Mouse (Mus musculus) kidney, postnatal 4 days (tissue): ENCODE data around the gene Jazf1.

Source experiments
- DNase-seq, 2 experiments: peaks; one replicate each; pipeline ENCODE4 v3.0.0; 2021; ENCODE audit warnings: mixed read lengths in 2 of 2

The Jazf1 gene

DNA sequence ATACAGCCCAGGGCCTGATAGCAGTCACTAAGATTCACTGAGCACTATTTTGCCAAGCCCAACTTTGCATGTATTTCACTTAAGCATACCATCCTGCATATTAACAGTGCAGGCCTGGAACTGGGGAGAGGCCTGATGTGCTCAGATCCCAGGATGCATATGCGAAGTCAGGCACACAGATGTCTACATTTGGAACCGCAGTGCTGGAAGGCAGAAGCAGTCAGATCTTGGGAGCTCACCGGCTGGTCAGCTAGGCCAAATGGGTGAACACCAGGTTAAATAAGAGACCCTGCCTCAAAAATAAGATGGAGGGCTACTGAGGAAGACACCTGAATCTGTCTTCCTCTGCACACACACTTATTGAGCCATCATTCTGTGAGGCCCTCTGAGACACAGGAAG is 113.6 kb downstream of the Jazf1 start:
- no peak for DNase-seq

DNA sequence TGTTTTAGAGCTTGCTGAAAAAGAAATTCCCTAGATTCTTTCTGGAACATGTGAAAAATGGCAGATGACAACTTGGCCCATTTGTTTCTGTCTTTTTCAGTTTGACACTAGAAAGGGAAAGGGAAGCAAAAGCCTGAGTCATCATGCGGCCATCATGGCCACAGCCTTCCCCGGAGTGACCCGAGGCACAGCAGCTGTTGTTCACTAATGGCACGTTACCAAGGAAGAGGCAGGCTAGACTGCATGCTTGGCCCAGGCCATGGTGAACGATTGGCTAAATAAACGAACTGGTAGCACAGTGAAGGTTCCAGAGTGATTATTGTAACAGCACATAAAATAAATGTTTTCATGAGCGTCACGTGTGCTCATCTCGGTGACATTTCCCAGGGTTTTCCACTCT is 114.0 kb downstream of the Jazf1 start:
- DNase-seq = peak; percentile 51 to 61

DNA sequence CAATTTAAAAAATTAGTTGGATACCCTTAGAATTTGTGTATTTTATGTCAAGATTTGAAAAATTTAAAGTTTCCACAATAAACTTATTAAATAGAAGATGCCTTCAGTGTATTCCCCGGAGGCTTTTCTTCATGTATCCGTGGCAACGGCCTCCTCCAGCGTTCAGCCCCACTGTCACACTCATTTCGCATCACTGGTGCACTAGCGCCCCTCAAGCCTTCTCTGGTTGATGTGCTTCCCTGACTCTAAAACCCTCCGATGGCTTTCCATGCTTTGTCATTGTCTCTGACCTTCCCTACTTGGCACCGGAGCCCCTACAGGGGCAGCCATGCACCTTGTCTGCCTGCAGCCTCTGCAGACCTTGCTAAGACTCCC is 115.9 kb downstream of the Jazf1 start:
- DNase-seq = no peak

DNA sequence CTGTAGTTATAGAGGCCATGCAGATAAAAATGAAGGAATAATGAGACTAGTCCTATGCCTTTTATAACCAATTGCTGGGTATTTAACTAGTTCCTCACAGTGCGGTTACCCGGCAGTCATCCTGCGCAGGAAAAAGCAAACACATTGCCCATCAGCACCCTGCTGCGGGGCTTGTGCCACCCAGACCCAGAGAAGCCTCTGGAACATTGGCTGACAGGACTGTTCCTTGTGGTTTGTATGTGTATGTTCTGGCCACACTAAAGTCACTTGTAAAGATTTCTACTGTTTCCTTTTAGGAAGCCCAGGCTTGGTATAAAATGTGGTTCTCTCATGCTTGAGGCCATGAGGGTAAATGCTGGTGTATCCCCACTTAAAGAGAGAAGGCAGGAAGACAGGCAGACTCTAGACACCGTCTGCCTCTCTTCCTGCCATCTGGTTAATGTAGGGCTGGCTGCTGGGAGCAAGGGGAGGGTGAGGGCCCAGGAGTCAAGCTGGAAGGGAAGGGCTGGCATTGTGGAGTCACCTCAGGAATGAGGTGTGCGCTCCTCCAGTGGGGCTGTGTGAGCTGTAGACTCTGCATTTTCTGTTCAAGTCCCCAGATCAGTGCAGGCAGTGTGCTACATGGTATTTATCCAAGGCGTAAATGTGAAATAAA is 116.4 kb downstream of the Jazf1 start:
- no peak for DNase-seq

DNA sequence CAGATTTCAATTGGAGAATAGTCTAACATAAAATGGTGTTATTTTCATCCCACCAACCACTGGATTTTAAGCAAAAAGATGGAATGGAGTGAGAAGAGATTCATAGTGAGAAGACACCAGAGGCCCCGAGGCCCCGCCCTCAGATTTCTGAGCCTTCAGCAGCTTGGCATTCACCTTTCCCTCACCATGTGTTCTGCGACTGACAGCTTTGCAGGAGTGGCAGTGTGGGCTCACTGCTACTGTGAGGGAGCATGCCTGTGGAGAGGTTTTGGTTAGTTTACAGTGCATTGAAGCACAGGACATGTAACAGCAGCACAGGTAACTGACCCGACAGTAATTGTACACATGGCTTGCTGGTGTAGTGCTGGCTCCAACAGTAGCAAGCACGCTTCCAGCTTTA is 118.1 kb downstream of the Jazf1 start:
- DNase-seq = no peak

DNA sequence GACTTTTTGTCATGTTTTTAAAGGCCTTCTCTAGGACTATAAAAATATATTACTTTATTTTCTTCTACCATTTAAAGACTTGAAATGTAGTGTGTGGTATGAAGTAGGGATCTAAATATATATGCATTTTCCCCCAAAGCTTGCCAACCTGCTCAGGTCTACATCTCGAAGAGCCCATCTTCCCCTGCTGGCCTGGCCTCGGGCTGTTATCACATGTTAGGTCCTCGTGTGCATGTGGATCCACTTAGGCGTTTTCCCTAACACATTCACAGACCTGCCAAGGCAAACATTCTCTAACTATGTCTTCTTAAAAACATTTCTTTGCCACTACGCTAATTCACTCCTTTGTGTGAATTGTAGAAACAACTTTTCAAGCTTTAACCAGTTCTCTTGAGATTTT is 125.9 kb downstream of the Jazf1 start:
- DNase-seq = no peak

DNA sequence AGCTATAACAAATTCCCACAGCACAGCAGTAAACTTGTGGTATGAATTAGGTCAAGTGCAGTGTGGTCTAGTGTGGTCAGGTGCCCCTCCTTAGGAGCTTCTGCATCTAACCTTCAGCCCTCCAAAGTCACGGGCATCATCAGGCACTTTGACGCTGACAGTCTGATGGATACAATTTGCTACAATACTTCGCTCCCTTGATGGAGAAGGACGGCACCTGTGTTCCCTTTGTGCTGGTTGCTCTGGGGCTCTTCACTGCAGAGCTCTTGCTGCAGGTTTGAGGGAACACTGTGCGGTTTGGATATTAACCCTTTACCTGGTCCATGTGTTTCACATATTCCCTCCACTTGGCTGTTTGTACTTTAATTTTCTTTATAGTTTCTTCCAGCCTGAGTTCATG is 126.3 kb downstream of the Jazf1 start:
- DNase-seq = no peak

DNA sequence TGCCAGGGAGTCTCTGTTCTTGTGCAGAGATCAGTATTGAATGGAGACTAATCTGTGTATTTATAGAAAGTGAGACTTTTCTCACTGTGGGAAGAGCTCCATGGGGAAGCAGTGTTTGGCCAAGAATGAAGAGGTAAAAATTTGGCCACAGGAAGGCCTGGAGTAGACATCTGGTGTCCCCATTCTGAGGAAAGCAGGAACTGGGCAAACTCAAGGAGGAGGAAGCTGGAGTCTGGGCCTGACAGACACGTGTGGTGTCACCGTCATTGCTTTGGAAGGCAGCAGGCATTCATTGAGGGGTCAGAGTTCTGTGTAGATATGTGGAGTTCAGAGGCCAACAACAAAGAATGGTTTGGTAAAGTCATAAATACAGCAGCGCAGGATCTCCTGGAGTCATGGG is 130.5 kb downstream of the Jazf1 start:
- no peak for DNase-seq

DNA sequence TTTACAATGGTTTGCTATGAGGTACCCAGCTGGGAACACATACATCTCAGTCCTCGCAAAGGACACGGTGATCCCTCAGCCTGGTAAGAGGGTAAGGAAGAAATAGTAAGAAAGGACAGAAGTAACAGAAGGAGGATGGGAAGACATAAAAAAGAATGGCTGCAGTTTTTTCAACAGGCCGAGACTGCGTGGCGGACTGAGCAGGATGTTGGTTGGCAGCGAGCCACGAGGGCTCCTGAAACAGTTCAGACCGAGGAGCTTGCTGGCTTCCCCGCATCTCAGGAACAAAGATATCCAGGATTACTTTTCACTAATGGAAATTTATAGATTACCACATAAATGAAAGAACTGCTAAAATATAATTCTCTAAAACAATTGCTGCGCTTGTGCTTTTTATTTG is 131.4 kb downstream of the Jazf1 start:
- DNase-seq = peak; percentile 82 to 86

DNA sequence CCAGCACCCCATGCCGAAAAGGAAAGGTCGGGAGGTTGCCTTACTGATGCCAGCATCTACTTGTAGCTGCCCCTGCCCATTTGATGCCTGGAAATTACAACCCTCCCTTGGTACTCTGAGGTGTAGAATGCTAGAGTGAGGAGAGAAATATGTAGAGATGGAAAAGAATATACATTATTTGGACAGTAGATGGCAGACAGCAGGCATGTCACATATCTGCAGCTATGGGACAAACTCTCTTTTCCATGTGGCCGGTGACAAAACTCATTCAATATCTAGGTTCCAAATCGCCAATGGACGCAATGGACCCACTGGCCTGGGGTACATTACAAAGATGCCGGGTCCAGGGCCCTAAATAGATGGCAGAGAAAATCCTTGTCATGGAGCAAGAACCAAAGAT is 134.4 kb downstream of the Jazf1 start:
- DNase-seq = no peak

DNA sequence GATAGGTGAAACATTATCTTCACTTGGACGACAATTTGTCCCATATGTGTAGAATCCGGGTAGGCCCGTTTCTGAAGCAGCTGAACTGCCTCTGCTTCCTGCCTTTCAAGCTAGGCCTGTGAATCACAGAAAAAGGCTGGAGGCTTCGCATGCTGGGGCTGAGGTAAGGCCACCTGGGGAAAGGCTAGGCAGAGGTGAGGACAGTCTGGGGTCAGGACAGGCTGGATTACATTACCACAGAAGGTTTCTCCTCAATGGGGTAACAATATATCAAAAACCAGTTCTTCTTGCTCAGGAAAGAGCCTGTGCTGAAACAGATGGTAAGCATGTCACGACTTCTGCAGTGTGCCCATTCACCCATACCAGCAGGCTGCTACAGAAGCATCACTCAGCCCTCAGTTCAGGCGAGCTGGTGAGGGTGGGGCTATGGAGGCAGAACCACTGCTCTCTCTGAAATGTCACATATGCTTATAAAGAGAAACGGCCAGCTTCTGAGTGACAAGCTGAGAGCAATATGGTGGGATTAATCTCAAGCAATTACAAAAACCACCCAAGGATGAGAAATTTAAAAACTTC is 135.7 kb downstream of the Jazf1 start:
- DNase-seq = no peak

DNA sequence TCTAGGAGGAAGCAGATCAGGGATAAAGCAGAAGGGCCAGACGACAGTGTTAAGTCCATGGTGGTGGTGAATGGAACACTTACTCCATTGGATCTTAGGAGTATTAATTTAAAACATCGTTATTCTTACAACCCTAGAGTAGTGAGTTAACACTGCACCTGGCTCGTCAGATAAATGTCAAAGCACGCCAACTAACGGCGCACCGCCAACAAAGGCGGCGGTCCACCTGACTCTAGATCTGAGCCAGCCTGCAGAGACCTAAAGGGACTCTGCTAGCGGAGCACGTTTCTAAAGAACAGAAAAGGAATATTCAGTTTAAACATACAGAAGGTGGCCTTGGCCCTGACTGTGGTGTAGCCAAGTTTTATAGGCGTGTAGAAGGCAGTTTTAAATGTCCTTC is 139.1 kb downstream of the Jazf1 start:
- DNase-seq = no peak

DNA sequence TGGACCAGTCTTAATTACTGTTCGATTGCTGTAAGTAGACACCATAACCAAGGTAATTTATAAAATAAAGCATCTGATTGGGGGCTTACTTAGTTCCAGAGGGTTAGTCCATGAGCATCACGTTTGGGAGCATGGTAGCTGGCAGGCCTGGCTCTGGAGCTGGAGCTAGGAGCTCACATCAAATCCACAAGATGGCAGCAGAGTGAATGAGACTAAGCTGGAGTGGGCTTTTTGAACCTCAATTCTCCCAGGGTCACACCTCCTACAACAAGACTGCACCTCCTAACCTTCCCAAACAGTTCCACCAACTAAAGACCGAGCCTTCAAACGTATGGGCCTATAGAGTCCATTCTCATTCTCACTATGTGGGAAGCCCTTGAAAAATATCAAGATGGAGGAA is 141.5 kb downstream of the Jazf1 start:
- peak in 1 of 2 experiments; percentile 33 for DNase-seq

DNA sequence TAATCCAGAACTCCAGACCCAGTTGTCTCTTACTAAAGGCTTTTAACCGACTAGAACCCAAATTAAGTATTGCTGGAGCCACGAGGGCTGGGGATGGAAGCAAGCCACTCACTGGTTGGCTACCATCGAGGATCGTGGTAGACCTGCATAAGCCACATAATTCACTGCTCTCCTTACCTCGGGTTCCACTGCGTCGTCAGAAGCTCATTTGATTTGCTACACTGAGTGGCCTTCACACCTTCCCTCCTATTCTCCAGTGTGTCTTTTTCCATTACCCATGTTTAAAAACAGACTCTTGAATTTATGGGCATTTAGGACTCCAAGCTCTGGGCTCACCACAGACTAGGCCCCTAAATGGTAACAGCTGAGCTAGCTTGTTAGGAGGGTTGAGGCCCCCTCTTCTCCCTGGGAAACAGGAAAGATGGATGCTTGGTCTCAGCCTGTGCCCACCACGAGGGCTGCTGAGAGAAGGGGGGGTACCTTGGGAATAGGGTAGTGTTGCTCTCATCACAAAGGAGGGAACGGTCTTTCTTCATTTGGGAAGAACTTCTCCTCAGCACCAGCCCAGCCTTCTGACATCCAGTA is 142.9 kb downstream of the Jazf1 start:
- no peak for DNase-seq

DNA sequence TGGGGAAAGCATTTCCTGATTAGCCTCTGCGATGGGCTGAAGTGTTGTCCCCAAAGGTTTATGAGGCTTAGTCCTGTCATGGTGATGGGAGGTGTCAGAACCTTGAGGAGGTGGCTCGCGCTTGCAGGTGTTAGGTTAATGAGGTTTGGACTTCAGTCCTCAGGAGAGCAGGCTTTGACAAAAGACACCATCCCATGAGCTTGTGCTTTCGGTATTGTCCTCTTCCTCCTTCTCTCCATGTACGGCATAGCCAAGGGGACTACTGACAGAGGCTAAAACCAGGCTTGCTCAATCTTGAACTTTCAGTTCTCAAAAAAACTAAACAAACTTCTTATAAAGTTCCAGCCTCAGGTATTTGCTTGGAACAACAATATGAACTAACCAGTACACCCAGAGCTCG is 147.2 kb downstream of the Jazf1 start:
- no peak for DNase-seq

DNA sequence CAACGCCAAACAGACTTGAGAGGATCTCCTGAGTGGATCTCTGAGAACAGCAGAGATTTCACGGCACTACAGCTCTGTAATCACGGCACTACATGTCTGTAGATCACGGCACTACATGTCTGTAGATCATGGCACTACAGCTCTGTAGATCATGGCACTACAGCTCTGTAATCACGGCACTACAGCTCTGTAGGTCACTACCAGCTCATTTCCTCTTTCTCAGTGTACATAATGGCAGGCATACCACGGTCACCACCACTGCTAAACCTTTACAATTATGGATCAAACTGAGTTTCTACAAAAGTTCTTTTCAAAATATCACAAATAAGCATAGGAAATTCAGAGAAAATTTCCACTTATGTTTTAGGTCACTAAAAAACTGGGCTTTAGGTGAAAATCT is 147.7 kb downstream of the Jazf1 start:
- no peak for DNase-seq

DNA sequence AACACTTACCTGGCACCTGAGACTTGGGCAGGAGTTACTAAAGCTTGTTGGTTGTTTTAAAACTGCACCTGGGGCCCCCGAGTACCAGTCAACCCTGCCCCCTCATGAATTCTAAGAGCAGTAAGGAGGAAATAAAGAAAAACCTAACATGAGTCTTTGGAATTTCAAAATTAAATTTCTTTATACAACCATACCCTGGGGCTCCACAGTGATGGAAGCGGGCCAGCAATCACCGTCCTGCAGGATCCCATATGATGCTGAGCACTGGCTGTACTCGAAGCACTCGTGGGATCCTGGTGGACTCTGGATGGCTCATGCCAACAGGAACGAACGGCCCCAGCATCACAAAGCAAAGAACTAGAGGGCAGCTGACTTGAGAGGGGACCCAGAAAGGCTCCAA is 149.0 kb downstream of the Jazf1 start:
- no peak for DNase-seq

DNA sequence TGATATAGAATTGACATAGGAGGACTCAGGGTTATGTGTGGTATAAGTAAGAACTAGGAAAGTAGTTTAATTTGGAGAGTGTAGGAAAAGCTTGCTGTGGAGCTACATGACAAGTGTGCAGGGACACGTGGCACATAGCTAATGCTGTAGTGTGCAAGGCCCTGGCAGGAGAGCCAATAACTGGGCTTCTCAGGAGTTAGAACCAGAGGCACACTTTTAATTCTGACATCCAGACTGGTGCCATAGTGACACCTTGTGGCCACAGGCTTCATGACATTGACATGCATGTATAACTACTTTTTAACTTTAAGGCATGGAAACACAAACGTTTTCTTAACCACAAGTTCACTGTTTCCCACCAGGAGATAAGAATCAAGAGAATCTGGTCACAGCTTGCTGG is 149.5 kb downstream of the Jazf1 start:
- DNase-seq = peak; percentile 89

DNA sequence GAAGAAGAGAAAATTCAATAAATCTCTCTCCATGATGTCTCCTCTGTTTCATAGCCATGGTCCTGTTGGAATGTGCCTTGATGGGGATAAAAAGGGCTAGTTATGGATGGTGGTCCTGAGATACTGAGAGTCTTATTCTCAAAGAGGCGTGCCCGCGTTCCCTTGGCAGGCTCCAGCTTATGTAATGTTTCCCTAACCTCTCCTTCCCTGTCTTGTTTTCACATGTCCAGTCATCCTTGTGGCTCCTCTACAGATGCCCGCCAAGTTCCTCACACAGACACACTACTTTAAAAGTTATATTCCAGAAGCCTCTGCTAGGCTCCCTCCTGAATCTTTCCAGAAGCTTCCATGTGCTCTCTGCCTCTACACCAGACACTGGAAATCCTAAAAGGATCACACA is 151.0 kb downstream of the Jazf1 start:
- no peak for DNase-seq

DNA sequence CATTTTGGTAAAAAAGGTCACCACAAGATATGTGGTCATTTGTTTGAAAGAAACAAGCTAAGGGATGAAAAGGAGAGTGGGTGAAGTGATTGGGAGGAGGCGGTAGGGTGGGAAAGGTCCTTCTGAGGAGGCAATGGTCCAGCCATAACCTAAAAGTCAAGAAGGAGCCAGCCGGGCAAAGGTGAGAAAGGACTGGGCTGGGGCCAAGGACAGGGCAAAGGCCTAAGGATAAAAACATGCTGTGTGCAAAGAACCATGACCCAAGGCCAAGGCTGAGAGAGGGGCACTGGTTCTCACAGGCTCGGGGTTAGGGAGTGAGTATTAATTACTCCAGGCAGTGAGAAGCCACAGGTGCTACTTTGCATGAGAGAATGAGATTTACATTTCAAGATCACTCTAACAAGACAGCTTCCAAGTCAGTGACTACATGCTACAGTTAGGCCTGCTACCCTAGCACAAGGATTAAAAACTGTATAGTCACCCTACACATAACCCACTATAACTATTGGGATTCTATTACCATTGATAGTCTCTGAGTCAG is 151.5 kb downstream of the Jazf1 start:
- DNase-seq = no peak

DNA sequence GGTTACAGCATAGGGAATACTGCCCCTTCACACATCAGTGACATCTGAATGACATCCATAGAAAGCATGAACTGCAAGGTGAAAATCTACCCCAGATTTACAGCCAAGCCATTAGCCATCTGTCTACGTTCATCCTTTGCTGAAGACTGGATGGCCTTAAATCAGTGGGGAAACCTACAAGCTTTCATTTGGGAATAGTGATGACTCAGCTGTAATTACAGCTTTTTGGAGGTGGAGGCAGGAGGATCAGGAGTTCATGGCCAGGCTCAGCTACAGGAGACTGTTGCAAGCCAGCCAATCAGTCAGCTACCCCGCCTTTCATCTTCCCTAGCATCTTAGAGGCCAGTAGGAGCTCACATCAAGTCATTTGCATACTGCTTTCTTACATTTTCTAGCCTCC is 153.5 kb downstream of the Jazf1 start:
- no peak for DNase-seq

DNA sequence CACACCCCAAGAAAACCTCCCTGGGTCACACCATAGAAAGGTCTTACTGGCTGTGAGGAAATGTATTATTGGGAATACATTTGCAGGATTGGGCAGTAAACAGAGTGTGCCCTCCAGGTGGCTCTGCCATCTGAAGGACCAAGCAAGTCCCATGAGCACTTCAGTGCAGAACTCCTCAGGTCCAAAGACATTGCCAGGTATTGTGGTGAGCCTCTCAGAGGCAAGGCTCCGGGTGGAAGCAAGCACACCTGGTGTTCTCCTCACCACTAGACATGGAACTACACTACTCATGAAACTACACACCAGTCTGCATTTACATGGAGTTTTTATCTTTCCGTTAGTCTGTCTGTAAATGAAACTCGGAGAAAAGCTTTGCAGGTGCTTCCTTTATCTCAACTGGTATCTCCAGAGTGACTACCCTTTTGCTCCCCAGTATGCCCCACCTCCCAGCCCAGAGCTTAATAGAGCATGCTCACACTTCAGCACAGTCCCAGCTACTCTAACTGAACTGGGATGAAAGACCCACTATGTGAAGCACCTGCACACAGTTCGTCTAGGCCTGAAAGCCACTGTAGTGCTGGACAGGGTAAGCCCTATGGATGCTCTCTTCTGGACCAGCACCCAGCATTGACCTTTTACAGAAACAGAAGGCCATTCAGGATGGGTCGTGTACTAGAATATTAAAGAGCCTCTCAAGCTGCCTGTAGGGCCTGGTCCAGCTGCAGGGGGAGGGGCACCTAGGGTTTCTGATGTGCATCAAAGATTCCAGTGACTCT is 156.1 kb downstream of the Jazf1 start:
- no peak for DNase-seq

DNA sequence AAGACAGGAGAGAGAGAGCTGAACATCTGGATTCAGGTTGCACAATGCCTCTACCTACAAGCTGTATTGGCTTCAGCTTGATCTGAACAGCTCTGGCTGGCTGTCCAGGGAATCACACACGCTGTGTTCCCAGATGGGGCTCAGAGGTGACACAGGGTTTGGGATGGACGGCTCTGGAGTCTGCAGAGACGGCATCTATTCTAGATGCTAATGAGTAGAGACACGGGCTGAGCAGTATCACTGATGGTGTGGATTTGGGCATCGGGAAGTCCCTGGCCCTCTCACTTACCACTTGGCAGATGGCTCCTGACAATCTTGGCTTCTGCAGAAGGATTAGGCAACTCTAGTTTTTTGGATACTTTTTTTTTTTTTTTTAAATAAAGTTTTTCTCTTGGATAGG is 161.6 kb downstream of the Jazf1 start:
- no peak for DNase-seq

DNA sequence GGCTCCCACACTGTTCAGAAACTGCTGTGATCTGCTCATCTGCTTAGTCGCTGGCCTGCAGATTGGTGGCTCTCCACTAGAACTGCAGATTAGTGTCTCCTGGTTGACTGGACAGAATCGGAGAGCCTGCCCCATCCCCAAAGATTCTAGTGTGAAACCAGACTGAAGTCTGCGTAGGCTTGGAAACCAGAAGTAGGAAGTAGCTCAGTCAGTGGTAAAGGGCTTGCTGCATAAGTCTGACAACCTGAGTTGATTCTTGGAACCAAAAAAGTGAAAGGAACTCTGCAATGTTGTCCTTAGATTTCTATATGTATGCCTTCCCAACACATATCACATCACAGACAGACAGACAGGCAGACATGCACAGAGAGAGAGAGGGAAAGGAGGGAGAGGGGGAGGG is 163.3 kb downstream of the Jazf1 start:
- DNase-seq = no peak
